Mouse (Mus musculus) thymus, postnatal 10 days (tissue): Measurements from ENCODE around the gene Dpf1.

ENCODE experiments used
- DNase-seq, 2 experiments: peaks; one replicate each; pipeline ENCODE4 v3.0.0; 2021; ENCODE audit warnings: low spot score in 2 of 2

Dpf1 gene

GRCm38 (mm10) chr7:29309749-29310148, 6.0 kb downstream of the Dpf1 start:
- DNase-seq = peak; percentile 42 to 59

GRCm38 (mm10) chr7:29313051-29313450, 9.3 kb downstream of the Dpf1 start:
- DNase-seq = no peak

- no peak for DNase-seq
Measured at GRCm38 (mm10) chr7:29313572-29314261, 10.0 kb downstream of the Dpf1 start.

GRCm38 (mm10) chr7:29314844-29315628, 11.3 kb downstream of the Dpf1 start:
- no peak for DNase-seq

GRCm38 (mm10) chr7:29316137-29316734, 12.5 kb downstream of the Dpf1 start:
- DNase-seq = no peak

GRCm38 (mm10) chr7:29316976-29317375, 13.2 kb downstream of the Dpf1 start:
- DNase-seq = peak; percentile 48 to 56

- peak; percentile 79 to 81 for DNase-seq
Measured at GRCm38 (mm10) chr7:29317558-29317957, 13.8 kb downstream of the Dpf1 start.

- DNase-seq = peak; percentile 43 to 67
Measured at GRCm38 (mm10) chr7:29318115-29318911, 14.6 kb downstream of the Dpf1 start.

GRCm38 (mm10) chr7:29319337-29320307, 15.9 kb downstream of the Dpf1 start:
- peak; percentile 59 to 67 for DNase-seq

GRCm38 (mm10) chr7:29327087-29327486, 23.3 kb downstream of the Dpf1 start:
- DNase-seq = no peak

GRCm38 (mm10) chr7:29328984-29329383, 25.2 kb downstream of the Dpf1 start:
- no peak for DNase-seq

GRCm38 (mm10) chr7:29334156-29334555, 30.4 kb downstream of the Dpf1 start:
- no peak for DNase-seq

- DNase-seq = no peak
Measured at GRCm38 (mm10) chr7:29335276-29335675, 31.5 kb downstream of the Dpf1 start.

- DNase-seq = no peak
Measured at GRCm38 (mm10) chr7:29335841-29336671, 32.3 kb downstream of the Dpf1 start.

- DNase-seq = no peak
Measured at GRCm38 (mm10) chr7:29336795-29337319, 33.1 kb downstream of the Dpf1 start.

- no peak for DNase-seq
Measured at GRCm38 (mm10) chr7:29337766-29338165, 34.0 kb downstream of the Dpf1 start.

- DNase-seq = no peak
Measured at GRCm38 (mm10) chr7:29338351-29338919, 34.7 kb downstream of the Dpf1 start.

- DNase-seq = no peak
Measured at GRCm38 (mm10) chr7:29338984-29339679, 35.4 kb downstream of the Dpf1 start.

- no peak for DNase-seq
Measured at GRCm38 (mm10) chr7:29340247-29340646, 36.5 kb downstream of the Dpf1 start.
